Mouse (Mus musculus): ENCODE data around the gene Crebzf. TPM values are rescaled to one million over a fixed set of nuclear protein-coding genes. Genes with fewer than 3 reads are reported as not detected.

Gene Crebzf
- 10 to 100 TPM; 26.1 to 27.9 TPM for total RNA-seq (2021)
- long read RNA-seq, experiment 1, transcript Crebzf-205 (2 exons, 1,380 nt): minor isoform, 7 of 38 reads
- long read RNA-seq, experiment 1, transcript Crebzf-203 (3 exons, 891 nt): major isoform, 11 of 38 reads
- long read RNA-seq, experiment 1, transcript Crebzf-201 (1 exons, 3,376 nt): major isoform, 11 of 38 reads
- long read RNA-seq, experiment 1, transcript Crebzf-207 (4 exons, 873 nt): minor isoform, 9 of 38 reads
- long read RNA-seq, experiment 1, partial matches to known transcripts: 0 of 38 reads
- long read RNA-seq, experiment 1, other reads (novel, unspliced or antisense): 0 of 38 reads
- long read RNA-seq, experiment 2, transcript Crebzf-203 (3 exons, 891 nt): minor isoform, 10 of 34 reads
- long read RNA-seq, experiment 2, transcript Crebzf-205 (2 exons, 1,380 nt): minor isoform, 7 of 34 reads
- long read RNA-seq, experiment 2, transcript Crebzf-201 (1 exons, 3,376 nt): major isoform, 14 of 34 reads
- long read RNA-seq, experiment 2, partial matches to known transcripts: 0 of 34 reads
- long read RNA-seq, experiment 2, other reads (novel, unspliced or antisense): 0 of 34 reads

DNA sequence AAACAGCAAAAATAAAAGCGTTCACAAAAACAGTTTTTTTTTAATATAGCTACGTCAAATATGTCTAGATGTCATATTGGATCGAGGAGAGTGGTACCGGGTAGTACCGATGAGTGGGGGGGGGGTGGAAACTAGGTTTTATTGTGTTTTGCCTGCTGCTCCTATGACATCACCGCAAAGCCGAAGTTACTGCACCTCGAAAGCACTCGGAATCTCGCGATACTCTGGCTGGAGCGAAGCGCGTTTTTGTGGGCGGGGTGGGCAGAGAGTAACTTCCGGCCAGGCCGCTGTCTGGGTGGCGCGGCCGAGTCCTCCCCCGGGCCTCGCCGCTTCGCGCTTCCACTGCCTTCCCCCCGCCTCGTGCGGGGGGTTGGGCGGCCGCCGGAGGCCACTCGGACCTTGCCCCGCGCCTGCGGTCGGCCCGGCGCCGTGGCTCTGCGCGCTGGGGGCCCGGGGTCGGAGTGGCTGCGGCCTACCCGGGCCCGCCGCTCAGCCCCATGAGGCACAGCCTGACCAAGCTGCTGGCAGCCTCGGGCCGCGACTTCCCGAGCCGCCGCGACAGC lies at the start of gene Crebzf:
Crebzf (plus strand) TSS at position 212 of the 563 bp plus-strand sequence.
- intact Hi-C loops (cut with DNase I): loop anchor here (1.0 to 10.0 kb wide), 2 partner anchors 34 to 298 kb away; partner anchors contain the start of genes Dlg2 and Tmem126b
- peak; percentile 96 for DNase-seq

DNA sequence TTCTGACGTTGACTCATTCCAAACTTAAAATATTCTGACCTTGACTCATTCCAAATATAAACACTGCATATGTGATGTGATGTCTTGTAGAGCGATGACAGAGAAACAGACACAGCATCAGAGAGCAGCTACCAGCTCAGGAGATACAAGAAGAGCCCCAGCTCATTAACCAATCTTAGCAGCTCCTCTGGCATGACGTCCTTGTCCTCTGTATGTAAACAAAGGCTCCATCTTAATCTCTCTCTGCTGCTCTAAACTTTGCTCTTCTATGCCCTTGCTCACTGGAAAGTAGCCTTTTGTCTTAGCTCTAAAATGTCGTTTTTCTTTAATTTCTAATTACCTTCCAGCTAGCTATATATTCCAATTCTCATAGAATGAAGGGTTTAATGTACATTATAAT lies 47.5 kb upstream of the Crebzf start:
- DNase-seq: no peak
- intact Hi-C loops (cut with DNase I): no loop called here

DNA sequence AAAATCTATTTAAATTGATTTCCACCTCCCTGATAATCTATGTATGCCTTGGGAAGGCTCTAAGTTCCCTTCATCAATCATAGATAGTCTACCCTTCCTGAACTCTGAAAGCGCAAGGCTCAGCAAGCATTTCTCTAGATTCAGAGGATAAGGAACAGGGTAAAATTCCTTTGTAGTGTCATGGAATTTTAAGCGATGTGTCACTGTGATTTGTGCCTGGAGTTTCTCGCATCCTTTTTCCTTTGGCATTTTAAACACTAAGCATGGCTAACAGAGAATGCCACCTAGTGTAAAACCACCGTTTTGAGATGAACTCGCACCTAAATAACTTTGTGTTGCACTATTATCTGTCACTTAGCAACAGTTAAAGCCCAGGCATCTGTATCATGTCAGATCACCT lies 46.6 kb upstream of the Crebzf start:
- DNase-seq: no peak
- intact Hi-C loops (cut with DNase I): no loop called here

- intact Hi-C loops (cut with DNase I): loop anchor here (1.0 to 2.0 kb wide), 2 partner anchors 10 to 129 kb away; no protein-coding TSS in a partner anchor
- peak; percentile 68 to 80 for DNase-seq
Observed at GRCm38 (mm10) chr7:90409934-90410333, 32.6 kb upstream of the Crebzf start.

DNA sequence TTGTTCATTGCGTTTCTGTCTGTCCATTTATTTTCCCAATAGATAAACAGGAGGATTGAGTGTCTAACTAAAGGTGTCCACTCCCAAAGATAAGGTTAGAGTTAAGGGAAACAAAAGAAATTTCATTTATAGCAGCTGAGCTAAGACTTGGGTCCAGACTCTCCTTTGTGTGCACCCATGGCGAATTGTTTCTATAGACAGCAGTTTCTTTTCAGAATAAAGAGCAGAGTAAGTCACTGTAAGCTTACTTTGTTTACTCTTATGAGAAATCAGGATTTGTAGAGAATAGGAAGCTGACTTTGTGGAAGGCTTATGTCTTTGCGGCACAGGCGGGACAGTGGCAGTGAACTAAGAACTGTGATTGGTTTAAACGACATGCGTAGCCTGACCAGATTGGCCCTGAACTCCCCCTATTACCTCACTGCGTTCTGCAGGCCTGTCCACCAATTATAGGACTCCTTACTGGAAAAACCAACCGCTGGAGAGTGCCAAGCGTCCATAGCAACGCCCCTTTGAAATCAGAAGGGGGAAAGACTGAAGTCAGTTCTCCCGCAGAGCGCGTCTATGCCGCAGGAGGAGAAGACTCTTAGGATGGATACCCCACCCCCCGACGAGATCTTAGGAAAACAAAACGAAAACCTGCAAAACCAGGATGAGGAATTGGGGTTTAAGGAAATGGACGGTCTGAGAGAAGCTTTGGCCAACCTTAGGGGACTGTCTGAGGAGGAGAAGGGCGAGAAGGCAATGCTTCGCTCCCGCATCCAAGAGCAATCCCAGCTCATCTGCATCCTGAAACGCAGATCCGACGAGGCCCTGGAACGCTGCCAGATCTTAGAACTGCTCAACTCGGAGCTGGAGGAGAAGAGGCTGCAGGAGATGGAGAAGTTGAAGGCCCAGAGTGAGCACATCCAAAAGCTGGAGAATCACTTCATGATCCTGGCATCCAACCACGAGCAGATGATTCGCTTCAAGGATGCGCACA lies 16.2 kb upstream of the Crebzf start, which contains the start of gene Ccdc89:
Ccdc89 (plus strand) TSS at position 558 of the 982 bp plus-strand sequence.
- intact Hi-C loops (cut with DNase I): no loop called here
- DNase-seq: peak; percentile 75 to 85

DNA sequence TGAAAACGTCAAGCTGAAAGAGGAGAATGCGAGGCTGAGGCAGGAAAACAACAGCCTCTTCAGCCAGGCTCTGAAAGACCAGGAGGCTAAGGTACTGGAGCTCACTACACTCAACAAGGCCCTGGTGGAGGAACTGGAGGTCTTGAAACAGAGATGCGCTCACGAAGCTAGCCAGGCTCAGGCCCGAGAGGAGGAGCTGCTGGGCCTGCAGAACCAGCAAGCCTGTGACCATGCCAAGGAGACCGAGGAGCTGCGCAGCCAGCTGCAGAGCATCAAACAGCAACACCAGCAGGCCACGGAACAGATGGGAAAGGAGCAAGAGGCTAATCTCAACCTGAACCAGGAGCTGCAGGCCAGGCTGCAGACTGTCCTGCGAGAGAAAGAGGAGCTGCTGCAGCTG lies 15.5 kb upstream of the Crebzf start:
- DNase-seq: peak; percentile 28 to 30
- intact Hi-C loops (cut with DNase I): no loop called here

DNA sequence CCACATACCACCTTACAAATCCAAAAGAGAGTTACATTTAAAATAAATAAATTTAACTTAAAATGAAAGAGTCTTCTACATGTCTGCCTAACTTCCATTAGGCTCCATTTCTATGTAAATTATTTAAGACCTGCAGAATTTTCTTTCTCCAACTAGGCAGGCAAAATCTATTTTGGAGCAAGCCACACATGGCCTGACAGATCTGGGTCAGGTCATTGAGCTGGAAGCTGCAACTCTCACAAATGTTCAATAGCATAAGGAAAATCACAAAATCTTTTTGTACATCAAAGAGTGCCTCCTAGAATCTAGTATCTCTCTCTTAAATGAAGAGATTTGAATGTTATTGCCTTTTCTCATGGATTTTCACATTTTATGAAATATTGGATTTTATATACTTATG lies 10.3 kb upstream of the Crebzf start:
- no peak for DNase-seq
- intact Hi-C loops (cut with DNase I): no loop called here

- no peak for DNase-seq
- intact Hi-C loops (cut with DNase I): loop anchor here (10.0 kb wide), 1 partner anchor 295 kb away; no protein-coding TSS in a partner anchor
Observed at GRCm38 (mm10) chr7:90440044-90440443, 2.5 kb upstream of the Crebzf start.

DNA sequence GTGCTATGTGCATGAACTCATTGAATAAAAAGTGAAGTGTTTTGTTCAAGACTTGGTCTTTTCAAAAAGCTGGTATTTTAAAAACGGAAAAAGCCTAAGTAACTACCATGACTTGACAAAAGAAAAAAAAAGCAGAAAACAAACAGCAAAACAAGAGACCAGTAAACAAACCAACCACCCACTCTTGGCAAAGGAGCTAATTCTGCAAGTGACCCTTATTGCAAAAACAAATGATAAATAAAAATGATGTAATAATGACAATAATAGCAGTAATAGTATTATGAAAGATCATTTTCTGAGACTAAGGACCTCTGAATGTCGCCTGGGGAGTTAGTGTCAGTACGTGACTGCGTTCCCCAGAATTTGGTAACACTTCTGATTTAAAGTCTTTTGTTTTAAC lies 459 bp upstream of the Crebzf start:
- intact Hi-C loops (cut with DNase I): loop anchor here (10.0 kb wide), 1 partner anchor 297 kb away; no protein-coding TSS in a partner anchor
- no peak for DNase-seq

DNA sequence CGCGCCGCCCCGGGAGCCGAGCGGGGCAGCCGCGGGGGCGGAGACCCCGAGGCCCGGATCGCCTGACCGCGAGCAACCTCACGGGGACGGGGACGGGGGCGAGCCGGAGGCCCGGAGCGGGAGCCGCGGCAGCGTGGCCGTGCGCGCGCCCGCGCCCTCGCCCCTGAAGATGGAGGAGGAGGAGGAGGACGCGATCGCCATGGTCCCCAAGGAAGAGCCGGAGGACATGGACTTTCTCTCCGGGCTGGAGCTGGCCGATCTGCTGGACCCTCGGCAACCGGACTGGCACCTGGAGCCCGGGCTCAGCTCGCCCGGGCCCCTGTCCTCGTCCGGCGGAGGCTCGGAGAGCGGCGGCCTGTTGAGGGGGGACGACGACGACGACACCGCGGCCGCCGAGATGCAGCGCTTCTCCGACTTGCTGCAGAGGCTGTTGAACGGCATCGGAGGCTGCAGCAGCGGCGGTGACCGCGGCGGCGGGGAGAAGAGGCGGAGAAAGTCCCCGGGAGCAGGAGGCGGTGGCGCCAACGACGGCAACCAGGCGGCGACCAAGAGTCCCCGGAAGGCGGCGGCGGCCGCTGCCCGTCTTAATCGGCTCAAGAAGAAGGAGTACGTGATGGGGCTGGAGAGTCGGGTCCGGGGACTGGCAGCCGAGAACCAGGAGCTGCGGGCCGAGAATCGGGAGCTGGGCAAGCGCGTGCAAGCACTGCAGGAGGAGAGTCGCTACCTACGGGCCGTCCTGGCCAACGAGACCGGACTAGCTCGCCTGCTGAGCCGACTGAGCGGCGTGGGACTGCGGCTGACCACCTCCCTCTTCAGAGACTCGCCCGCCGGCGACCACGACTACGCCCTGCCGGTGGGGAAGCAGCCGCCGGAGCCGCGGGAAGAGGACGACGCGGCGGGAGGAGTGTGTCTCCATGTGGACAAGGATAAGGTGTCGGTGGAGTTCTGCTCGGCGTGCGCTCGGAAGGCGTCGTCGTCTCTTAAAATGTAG lies 867 bp downstream of the Crebzf start:
- intact Hi-C loops (cut with DNase I): loop anchor here (1.0 to 10.0 kb wide), 3 partner anchors 13 to 299 kb away; partner anchors contain the start of genes Dlg2 and Tmem126b

GRCm38 (mm10) chr7:90444206-90444605 lies 1.7 kb downstream of the Crebzf start:
- DNase-seq: no peak
- intact Hi-C loops (cut with DNase I): loop anchor here (1.0 to 10.0 kb wide), 2 partner anchors 12 to 299 kb away; no protein-coding TSS in a partner anchor

More for the DNA sequence above, 867 bp downstream of the Crebzf start:
- DNase-seq: peak; percentile 74 to 80

GRCm38 (mm10) chr7:90456149-90456844 lies 13.8 kb downstream of the Crebzf start:
- no peak for DNase-seq
- intact Hi-C loops (cut with DNase I): loop anchor here (1.0 kb wide), 1 partner anchor 12 kb away; no protein-coding TSS in a partner anchor

- peak; percentile 82 to 85 for DNase-seq
- intact Hi-C loops (cut with DNase I): loop anchor here (1.0 kb wide), 1 partner anchor 13 kb away; no protein-coding TSS in a partner anchor
Observed at GRCm38 (mm10) chr7:90456845-90457468, 14.4 kb downstream of the Crebzf start, which contains the start of gene Tmem126a. TSS of gene Tmem126a (minus strand) at chr7:90457229.

GRCm38 (mm10) chr7:90457517-90457916 lies 15.0 kb downstream of the Crebzf start:
- intact Hi-C loops (cut with DNase I): no loop called here
- no peak for DNase-seq

- DNase-seq: no peak
- intact Hi-C loops (cut with DNase I): no loop called here
Observed at GRCm38 (mm10) chr7:90460330-90460729, 17.8 kb downstream of the Crebzf start.

- peak; percentile 23 to 30 for DNase-seq
- intact Hi-C loops (cut with DNase I): no loop called here
Observed at GRCm38 (mm10) chr7:90460930-90461329, 18.4 kb downstream of the Crebzf start.

- intact Hi-C loops (cut with DNase I): no loop called here
- no peak for DNase-seq
Observed at GRCm38 (mm10) chr7:90461441-90461840, 18.9 kb downstream of the Crebzf start.
